Mouse (Mus musculus) neutrophil, adult 5-6 weeks (primary cell): ENCODE results near the gene Limk2. TPM values are rescaled to one million over a fixed set of nuclear protein-coding genes. Genes with fewer than 3 reads are reported as not detected.
A peak's percentile ranks its signal among the peaks of the same experiment; 100 is the strongest.

Source experiments
- ATAC-seq: fragments of 151-379, 151-347 bp; 2 replicates; pipeline ENCODE4 v1.8.0; 2017; ENCODE audit warnings: mild to moderate bottlenecking, moderate TSS enrichment; ENCODE audit not compliant: insufficient number of reproducible peaks, poor library complexity, low FRiP score, severe bottlenecking; ENCODE audit errors: extremely low read depth
- total RNA-seq: library from RNA; stranded (forward); fragments of 200-1000 nt; gene quantifications from 2 replicates; pipeline ENCODE4 v1.2.3, GENCODE M21; 2017

Limk2 gene
- total RNA-seq, 1 experiment from 2014 or later = 53.3 TPM

- ATAC-seq = no peak
These were observed 9.8 kb upstream of the Limk2 start for GRCm38 (mm10) chr11:3418741-3419140.

GRCm38 (mm10) chr11:3417795-3418194 lies 8.8 kb upstream of the Limk2 start:
- no peak for ATAC-seq

- no peak for ATAC-seq
These were observed 7.4 kb upstream of the Limk2 start for GRCm38 (mm10) chr11:3416399-3416798.

GRCm38 (mm10) chr11:3412111-3412510 lies 3.1 kb upstream of the Limk2 start:
- ATAC-seq = no peak

- no peak for ATAC-seq
These were observed 625 bp downstream of the Limk2 start for GRCm38 (mm10) chr11:3408131-3408996.

- ATAC-seq = no peak
These were observed 4.5 kb downstream of the Limk2 start for GRCm38 (mm10) chr11:3404287-3405047.

- ATAC-seq = no peak
These were observed 6.0 kb downstream of the Limk2 start for GRCm38 (mm10) chr11:3403024-3403423.

GRCm38 (mm10) chr11:3398318-3398717 lies 10.7 kb downstream of the Limk2 start:
- ATAC-seq = no peak

- ATAC-seq = no peak
These were observed 12.4 kb downstream of the Limk2 start for GRCm38 (mm10) chr11:3396562-3396961.

- ATAC-seq = no peak
These were observed 12.9 kb downstream of the Limk2 start for GRCm38 (mm10) chr11:3396091-3396490.

- ATAC-seq = no peak
These were observed 14.5 kb downstream of the Limk2 start for GRCm38 (mm10) chr11:3394520-3394919.

- ATAC-seq = no peak
These were observed 16.5 kb downstream of the Limk2 start for GRCm38 (mm10) chr11:3392526-3392925.

GRCm38 (mm10) chr11:3390789-3391188 lies 18.2 kb downstream of the Limk2 start:
- no peak for ATAC-seq

- no peak for ATAC-seq
These were observed 19.0 kb downstream of the Limk2 start for GRCm38 (mm10) chr11:3389996-3390395.

GRCm38 (mm10) chr11:3387482-3388196 lies 21.4 kb downstream of the Limk2 start:
- no peak for ATAC-seq

GRCm38 (mm10) chr11:3386941-3387368 lies 22.0 kb downstream of the Limk2 start:
- ATAC-seq = peak; percentile 87

GRCm38 (mm10) chr11:3382602-3383594 lies 26.1 kb downstream of the Limk2 start:
- peak; percentile 48; the same call in 1 of the 2 replicates for ATAC-seq

GRCm38 (mm10) chr11:3381148-3381814 lies 27.7 kb downstream of the Limk2 start:
- ATAC-seq = no peak
